Mouse (Mus musculus) right cerebral cortex, adult 2 months (tissue): ENCODE measurements around the gene Adamts20.

Source experiments
- DNase-seq, 2 experiments: peaks; one replicate each; pipeline ENCODE4 v3.0.0; 2021 to 2022; ENCODE audit warnings: low spot score in 2 of 2

Adamts20 gene

DNA sequence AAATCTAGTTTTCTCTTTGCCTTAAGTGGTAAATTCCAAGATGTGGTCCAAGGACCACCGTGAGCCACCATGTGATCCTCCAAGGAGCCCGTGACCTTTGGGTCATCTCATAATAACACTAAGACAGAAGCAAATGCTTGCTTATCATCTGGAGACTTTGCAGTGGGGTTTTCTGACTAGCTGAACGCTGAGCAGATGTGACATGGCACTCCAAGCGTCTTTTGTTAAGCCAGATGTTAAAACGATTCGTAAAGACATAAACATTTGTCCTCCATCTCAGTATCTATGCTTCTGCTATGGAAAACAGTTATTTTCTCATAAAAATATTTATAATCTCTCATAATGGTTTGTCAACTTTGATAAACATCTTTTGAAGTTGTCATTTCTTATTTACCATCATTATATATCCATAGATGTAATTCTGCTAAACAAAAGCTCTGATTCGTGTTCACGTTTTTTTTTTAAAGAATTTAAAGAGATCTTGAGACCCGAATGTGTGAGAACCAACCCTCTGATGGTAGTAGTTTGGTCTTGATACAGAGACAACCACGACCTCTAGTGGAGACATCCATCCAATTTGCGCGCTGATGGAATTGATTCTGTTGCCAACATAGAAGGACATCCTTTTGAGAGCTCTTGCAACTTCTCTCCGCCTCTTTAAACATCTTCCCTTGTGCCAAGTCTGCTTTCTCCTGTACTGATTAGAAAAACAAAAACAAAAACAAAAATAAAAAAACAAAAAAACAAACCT is 212.1 kb downstream of the Adamts20 start:
- peak in 1 of 2 experiments; percentile 41 for DNase-seq

DNA sequence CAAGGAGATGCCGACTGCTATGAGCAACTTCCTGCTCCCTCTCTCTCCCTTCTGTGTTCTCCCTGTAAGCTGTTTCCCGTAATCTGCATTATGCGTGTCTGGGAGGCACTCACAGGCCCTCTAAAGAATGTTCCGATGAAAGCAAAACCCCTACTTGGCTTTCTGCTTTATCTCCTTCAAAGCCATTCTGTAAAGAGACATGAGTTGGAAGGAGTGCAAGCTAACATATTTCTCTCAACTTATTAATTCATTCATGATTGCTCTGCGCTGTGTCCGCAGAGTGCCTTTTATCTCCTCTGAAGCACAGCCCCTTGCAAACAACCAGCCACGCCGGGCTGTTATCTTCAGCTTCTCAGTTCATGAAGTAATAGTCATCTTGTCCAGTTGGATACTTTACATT is 215.5 kb downstream of the Adamts20 start:
- DNase-seq, result no peak

DNA sequence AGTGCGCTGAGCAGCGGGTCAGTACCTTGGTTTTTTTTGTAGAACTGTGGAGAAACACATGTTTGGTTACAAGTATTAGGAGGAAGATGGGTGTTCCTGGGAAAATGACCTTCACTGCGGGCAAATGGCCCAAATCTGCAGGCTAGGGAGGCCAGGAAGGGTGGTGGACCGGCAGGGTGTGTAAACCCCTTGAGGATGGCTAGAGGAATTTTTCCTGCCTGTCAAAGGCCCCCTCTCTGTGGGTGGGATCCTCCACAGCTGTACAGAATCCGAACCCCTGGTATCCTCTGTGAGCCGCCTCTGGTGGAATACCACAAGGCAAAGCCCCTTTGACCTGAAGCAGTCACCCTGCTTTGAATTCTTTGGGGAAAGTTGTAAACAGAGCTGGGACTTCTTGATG is 216.8 kb downstream of the Adamts20 start:
- no peak for DNase-seq

DNA sequence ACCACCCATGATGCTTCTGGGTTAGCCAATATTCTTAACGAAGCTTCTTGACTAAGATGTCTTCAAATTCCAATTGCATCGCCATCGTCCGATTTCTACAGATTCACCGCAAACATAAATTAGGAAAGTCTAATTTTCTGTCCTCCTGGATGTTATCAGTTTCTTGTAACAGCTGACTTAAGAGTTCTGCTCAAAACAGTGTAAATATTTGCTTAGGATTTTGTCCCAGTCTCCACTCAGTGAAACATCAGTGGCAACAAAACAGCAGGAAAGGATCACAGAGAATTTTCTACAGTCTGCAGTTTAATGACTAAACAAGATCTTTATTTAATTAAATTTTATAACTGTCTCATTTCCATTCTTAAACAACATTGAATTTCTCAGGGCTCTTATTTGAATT is 218.5 kb downstream of the Adamts20 start:
- DNase-seq, result no peak

DNA sequence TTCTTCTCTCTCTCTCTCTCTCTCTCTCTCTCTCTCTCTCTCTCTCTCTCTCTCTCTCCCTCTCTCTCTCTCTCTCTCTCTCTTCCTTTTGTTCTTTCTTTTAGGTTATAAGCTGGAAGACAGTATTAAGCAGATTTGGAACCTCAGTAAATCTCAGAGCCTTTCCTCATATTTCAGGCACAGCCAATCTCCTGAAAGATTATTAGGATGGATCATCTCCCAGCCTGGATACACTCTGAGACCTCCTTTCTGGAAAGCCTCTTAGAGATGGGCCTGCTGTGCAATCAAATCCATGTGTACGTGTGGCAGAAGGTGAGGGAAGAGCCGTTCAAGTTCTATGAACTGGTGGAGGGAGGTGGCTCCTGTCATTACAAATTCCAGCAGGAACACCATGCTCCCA is 220.9 kb downstream of the Adamts20 start:
- no peak for DNase-seq

DNA sequence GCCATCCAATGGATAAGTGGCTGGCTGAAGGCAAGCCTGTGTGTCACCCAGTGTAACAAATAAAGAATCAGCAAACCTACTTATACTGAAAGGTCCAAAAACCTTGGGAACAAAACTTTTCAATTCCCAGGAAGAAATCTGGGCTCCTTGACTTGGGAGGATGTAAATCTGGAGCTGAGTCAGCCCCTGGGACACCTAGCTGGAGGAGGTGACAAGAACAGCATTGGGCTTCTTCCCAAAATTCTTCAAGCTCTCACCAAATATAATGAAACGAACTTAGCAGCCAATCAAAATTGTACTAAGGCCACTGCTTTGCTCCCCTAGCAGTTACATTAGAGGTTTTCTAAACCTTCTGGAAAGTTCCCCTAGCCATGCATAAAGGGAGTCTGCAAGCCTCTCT is 223.1 kb downstream of the Adamts20 start:
- DNase-seq, result no peak

DNA sequence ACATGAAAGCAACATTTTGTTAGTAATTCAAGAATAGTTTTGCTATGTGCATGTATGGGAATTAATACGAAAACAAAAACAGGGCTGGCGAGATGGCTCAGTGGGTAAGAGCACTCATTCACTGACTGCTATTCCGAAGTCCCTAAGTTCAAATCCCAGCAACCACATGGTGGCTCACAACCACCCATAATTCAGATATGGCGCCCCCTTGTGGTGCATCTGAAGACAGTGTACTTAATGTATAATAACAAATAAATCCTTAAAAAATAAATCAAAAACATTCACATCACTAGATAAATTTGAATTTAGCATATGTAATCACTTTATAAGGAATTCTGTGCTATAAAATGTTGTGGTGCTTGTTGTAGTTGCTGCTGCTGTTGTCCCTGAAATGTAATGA is 225.6 kb downstream of the Adamts20 start:
- no peak for DNase-seq

DNA sequence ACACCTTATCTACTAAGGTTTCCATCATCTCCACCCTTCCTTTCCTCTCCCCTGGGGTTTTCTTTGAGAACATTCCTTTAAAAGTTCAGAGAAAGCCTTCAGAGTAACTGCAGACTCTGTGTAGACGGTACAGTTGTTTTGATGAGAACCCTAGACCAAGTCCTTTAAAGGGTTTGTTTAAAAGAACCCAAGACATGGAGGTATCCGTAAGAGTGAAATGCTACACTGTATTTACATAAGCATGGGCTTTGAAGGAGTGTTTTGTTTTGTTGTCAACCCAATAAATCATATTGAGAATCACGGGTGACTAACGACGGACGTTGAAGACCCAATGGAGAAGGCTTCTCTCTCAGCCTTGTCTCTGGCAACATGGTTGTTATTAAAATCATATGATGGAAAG is 226.1 kb downstream of the Adamts20 start:
- DNase-seq, result no peak

DNA sequence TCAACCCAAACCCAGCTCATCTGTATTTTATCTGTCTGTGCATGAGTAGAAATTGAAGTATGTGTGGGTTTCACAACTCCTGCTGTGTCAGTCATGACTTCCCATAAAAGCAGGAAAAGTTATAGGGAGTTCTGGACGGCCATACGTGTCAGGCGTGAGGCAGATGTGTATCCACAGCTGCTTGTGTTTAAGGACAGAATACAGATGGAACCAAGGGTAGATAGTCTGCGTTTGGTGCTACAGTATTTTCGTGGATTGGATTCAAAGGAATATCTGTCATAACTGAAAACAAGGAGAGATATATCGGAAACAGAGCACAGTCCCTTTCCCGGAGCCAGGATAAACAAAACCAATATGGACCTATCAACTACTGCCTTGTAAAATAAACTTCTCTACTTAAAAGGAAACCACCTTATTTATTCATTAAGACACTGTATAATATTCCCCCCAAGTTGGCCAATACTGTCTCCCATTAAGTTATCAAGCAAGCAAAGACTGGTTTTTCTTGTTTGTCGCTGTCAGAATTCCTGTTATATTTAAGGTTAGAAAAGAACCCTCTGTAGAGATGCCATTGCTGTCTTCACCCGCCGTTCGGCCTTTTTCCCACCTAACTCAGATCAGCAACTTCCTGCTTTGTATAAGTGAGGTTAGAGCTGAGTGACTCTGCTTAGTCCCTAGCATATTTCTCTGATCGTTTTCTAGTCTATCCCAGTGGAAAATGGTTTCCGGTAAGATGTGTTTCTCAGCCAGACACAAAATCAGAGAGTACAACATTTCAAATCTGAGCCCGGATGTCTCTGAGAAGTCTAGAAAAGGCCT is 227.0 kb downstream of the Adamts20 start:
- DNase-seq, result no peak

DNA sequence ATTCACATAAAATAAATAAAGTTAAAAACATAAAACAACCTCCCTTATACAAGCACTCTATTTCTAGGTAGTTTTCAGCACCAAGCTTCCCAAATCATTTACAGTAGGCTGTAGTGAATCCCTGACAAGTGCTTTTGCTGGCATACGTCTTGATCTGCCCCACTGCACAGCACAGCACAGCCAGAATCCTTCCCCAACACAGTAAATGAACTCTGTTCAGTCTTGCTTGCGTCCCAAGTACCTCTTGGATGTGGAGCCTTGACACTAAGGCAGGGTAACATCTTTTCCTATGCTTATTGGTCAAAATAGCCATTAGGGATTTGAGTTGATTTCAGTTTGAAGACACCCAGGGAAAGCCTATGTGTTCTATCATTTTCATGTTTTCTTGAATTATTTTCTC is 228.5 kb downstream of the Adamts20 start:
- no peak for DNase-seq

DNA sequence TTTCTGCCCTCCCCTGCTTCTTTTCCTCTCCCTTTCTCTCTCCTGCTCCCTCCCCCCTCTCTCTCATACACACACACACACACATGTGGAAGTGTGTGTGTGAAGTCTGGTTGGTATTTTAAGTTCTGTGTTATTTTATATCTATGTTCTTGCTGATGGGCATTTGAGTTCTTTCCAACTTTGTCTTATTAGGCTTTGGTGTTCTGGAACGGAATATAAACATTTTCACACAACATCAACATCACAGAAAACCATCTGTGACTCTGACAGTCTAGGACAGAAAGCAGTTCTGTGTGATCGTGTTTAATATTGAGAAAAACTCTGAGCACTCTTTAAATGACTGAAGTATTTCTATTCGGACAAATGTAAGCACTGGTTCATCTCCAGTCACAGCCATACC is 229.1 kb downstream of the Adamts20 start:
- DNase-seq, result no peak

DNA sequence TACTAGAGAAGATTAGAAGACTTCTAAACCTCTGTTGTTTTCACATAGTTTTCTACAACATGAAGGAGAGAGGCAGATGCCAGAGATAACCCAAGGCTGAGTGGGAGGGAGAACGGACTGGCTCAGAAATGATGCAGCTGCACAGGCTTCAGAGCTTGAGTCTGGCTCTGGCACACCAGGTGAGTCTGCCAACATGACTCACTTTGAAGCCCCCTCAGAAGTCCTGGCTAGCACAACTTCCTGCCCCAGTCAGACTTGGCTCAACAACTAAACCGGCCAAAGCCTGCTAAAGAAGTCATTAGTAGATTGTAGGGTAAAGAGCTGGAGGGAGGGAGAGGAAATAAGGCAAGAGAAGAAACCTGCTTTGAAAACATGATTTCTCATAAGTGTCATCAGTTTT is 230.0 kb downstream of the Adamts20 start:
- DNase-seq, result no peak

DNA sequence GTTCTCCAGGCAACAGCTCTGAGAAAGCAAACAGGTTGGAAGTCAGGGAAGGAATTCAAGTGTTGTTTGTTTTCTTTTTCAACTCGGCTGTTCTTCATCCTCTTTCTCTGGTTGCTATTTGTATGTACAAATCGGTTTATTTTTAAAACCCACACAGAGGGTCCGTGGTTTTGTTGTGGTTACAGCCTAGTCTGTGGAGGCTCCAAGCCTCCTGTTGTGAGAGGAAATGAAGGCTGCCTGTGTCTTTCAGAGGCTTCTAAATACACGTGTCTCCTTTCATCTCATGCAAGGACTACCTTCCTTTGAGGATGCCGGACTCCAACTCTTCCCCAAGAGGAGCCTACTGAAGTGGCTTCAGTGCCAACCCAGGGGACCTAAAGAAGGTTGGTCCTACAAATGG is 234.0 kb downstream of the Adamts20 start:
- no peak for DNase-seq

DNA sequence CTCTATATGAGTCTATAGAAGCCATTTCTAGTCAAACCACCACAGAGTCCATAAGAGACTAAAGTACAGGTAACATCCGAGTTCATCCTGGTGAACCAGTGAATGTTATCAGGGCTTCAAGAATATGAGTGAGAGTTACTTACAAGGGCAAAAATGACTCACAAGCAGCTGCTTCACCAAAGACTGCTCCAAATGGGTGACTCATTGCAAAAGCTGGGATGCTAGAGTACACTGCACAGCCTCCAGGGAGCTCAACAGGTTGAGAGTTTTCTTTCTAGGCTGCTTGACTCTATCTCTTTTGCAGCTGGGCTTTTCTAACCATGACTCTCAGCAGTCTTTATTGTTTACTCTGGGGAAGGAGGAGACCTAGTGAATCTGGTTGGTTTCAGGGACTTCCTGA is 237.8 kb downstream of the Adamts20 start:
- DNase-seq, result no peak

DNA sequence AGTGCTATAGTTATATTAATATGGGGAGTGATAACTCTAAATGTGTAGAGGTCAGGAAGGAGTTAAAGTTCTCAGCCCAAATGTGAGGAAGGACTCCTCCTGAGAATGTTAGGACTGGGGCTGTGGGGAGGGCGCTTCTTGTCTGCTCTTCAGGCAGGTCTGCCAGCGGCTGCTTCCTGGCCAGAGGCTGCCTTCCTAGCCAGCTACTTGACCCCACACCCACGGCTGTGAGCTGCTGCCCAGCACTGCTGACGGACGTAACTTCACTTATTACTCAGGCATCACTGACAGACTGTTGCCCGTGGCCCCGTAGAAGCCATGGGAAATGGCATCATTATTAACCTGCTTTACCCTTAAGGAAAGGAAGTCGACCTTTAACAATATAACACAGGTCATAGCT is 242.1 kb downstream of the Adamts20 start:
- no peak for DNase-seq

DNA sequence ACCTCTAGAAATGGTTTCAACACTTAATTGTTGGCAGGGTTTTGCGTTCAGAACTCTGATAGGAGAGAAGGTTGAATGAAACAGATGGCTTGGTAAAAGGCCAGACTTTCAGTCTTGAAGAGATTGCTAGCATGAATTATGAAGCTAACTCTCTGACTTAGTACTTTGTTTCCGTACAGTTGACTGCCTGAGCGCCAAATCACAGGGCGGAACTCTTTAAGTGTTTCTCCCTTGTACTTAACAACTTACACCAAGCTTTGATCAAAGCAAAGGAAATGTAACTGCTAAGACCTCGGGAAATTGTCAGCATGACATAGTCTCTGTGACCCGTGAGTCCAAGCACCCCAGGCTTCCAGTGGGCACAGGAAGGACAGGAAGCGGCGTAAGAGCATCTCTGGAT is 244.5 kb downstream of the Adamts20 start:
- DNase-seq, result no peak
